Mouse (Mus musculus) layer of hippocampus, adult 11-12 months (tissue): ENCODE results near the gene Rnf141.

Experiments used
- DNase-seq: peaks from one replicate; pipeline ENCODE4 v3.0.0; 2022; ENCODE audit warnings: low spot score

Rnf141 gene

DNA sequence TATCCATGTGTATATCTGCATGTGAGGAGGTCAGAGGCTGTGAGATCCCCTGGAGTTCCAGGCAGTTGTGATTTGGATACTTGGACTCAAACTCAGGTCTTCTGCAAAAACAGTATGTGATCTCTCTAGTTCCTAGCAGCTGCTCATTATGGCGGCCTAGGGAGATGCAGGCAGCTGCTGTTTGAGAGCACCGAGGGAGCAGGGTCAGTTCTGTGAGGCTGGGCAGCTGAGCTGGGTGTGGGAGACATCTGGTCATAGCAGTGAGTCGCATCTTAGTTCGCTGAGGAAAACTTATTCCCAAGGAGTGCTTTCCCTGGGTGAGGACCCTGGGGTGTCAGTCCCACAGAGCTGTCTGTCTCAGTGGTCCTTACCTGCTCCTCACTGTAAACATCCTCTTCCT lies 49.5 kb downstream of the Rnf141 start:
- no peak for DNase-seq

DNA sequence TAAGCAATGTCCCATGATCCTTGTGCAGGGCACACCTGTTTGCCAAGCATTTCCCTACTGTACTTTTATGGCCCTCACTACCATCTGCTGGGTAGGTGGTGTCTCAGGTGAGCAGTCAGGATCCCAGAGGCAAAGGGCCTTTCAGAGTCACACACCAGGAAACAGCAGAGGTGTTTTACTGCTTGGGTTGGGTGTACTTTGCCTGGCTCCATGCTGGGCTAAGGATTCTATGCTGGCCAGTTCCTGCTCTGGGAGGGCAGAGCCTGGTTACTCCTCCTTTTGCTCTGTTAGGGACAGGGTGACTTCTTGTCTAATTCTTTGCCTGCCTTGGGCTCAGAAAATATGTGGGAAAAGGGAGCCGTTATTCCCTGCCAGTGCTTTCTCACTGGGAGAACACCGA lies 51.4 kb downstream of the Rnf141 start:
- no peak for DNase-seq

DNA sequence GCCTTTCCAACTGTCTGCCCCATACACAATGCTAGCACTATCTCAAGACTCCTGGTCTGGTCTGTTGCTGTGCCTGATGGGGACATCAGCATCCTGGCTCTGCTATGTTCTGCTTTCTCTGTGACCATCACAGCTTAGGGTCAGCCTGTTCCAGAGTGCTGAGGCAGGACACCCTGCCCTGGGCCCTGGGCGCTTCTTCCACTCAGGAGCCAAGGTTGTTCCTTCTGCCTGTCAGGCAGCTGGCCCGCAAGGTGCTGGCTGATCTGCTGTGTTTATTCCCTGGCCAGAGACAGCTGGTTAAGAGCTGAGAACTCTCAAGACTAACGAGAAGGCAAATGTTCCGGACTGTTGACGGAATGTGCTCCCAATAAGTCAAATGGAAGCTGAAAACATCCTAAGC lies 52.1 kb downstream of the Rnf141 start:
- no peak for DNase-seq

- DNase-seq: no peak
Measured at GRCm38 (mm10) chr7:110790878-110791277, 53.4 kb downstream of the Rnf141 start.

DNA sequence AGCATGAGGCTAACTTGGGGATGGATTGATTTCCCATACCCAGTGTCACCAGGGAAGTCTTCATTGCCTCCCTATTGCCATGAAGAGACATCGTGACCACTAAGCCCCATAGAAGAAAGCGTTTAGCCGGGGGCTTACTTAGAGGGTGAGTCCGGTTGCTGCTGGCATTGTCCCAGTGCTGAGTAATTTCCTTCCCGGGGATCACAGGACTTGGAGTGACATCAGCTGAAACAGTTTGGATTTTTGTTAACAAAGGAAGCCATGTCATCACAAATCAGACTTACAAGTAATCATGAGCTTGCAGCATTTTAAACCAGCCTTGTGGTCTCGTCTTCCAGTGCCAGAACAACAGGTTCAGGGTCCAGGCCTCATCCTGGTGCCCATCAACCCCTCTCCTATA lies 56.9 kb downstream of the Rnf141 start:
- DNase-seq: no peak

DNA sequence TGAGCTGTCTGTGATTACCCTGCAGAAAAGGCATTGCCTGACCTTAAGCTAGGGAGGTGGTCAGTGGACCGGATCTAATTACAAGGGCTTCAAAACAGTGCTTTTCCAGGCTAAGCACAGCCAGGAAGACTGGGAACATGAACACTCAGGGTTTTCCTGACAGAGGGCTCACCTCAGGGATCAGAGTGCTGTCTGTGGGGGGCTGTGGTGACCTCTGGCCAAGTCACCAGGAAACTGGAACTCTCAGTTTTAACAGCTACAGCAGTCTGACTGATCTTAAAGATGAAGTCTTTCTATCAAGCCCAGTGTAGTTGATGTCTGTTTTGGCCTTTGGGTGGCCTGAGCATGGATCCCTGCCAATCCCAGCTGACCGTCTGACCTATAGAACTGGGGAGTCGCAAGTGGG lies 58.5 kb downstream of the Rnf141 start:
- no peak for DNase-seq

DNA sequence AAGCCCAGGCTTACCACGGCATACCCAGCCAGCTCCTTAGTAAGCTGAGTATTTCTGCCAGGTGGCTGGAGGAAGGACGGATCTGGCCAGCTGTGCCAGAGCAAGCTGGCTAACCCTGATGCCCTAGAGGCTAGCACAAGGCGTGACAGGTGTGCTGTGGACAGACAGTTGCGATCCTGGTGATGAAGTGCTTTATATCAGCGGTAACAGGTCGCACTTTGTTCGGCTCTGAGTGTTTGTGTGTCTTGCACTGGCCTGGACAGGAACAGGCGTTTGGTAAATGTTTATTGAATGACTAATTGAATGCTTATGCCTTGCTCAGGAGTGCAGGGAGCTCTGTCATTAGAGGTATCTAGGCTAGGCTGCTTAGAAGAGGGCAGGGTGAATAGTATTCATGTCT lies 59.3 kb downstream of the Rnf141 start:
- DNase-seq: no peak

GRCm38 (mm10) chr7:110782845-110783478 lies 61.3 kb downstream of the Rnf141 start:
- no peak for DNase-seq

DNA sequence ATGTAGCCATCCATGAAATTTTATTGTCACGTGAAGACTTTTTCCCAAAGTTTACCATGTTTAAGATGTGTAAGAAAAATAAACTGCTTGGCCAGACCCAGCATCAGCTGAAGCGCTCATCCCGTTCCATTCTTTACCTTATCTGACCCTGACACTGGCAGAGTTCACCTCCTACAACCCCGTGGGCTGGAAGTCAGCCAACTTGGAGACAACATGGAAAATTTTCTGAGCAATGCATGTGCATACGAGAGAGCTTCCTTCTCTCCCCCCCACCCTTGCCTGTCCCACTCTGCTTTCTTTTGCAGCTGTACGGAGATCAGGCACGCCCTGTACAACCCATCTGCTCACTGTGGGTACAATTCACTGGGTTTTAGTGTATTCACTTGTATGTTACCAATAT lies 62.1 kb downstream of the Rnf141 start:
- DNase-seq: no peak

- peak; percentile 39 for DNase-seq
Measured at GRCm38 (mm10) chr7:110781231-110781711, 63.0 kb downstream of the Rnf141 start.

GRCm38 (mm10) chr7:110780520-110780919 lies 63.7 kb downstream of the Rnf141 start:
- no peak for DNase-seq

- DNase-seq: peak; percentile 50
Measured at GRCm38 (mm10) chr7:110779605-110780111, 64.6 kb downstream of the Rnf141 start.

DNA sequence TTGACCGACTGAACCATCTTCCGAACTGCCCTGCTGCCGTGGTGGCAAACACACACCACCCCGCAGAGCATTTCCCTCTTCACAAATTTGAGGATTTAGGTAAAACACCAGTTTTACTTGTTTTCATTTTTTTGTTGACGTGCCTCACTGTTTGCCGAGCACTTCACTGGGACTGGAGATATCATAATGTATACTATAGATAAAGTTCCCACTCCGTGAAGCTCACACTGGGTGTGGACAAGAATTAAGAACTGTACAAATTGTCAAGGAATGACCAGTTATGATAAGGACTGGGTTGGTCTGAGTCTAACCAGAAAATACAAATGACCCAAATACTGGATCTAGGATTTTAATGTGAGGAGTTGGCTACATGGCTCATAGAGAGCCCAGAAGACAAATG lies 65.3 kb downstream of the Rnf141 start:
- DNase-seq: no peak

- no peak for DNase-seq
Measured at GRCm38 (mm10) chr7:110777146-110778001, 66.9 kb downstream of the Rnf141 start.

DNA sequence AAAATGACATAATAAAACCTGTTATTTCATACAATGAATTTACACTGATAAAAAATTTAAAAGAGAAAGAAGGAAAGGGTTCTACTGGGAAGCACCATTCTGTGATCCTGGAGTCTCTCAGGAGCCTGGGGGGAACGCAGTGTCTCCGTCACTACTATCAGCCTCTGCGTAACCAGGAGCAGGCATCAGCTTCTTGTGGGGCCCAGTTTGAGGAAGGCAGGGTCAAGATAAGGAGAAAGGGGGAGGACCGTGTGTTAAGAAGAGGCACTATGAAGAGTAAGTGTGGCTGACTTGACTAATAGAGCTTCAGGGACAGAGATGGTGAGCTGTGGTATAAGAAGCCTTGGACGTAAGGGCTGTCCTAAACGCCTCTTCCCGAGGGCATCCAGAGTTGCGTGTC lies 69.6 kb downstream of the Rnf141 start:
- DNase-seq: no peak

DNA sequence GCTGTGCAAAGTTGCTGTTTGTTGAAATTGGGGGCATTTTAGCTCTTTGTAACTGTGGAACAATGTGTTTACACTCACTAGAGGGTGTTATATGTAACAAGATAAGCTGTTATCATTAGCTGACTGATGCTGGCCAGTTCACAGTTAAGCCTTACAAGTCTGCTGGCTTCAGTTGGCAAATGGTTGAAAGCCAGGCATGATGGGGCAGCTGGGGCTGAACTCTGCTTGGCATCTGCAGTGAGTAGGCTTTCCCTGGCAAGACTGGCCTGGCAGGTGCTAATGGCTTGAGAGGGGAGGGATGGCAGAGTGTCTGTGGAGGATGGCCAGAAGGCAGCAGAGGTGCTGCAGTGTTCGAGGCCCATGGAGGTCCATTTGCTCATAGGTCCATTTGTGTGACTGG lies 70.2 kb downstream of the Rnf141 start:
- peak; percentile 45 for DNase-seq

- DNase-seq: peak; percentile 61
Measured at GRCm38 (mm10) chr7:110773204-110774002, 70.9 kb downstream of the Rnf141 start.

DNA sequence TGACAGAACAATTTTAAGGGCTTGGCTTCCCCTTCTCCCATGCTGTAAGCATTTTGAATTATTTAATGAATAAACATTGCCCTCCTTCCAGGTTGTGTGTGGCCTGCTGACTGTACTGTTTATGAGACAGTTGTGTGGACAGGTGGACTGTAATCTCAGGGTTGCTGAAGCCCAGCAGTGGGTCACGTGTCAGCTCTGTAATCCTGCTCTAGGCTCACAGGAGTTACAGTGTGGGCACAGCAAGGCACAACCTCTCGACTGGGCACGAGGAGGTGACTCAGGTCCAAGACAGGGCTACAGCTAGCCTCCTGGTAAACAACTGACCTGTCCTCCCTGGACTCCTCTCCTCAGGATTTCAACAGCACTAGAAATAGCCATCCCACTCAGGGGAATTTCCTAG lies 71.9 kb downstream of the Rnf141 start:
- no peak for DNase-seq

GRCm38 (mm10) chr7:110770949-110771348 lies 73.3 kb downstream of the Rnf141 start:
- no peak for DNase-seq

DNA sequence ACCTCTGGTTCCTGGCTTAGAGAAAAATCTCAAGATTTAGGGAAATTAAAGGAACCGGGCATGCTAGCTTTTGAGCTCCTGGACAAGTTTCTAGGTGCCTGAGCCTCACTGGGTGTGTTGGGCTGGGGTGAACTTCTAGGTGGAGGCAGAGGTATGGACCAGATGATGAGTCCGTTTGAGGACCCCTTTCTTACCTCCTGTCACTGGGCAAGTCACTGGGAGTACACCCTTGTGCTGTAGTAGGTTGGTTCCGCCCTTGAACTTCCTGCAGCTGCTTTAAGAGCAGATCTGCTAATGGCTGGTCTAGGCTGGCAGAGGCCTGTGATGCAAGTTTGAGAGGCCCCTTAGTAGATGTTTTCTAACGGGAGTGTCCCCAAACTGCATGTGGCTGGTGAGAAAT lies 75.2 kb downstream of the Rnf141 start:
- DNase-seq: peak; percentile 43

DNA sequence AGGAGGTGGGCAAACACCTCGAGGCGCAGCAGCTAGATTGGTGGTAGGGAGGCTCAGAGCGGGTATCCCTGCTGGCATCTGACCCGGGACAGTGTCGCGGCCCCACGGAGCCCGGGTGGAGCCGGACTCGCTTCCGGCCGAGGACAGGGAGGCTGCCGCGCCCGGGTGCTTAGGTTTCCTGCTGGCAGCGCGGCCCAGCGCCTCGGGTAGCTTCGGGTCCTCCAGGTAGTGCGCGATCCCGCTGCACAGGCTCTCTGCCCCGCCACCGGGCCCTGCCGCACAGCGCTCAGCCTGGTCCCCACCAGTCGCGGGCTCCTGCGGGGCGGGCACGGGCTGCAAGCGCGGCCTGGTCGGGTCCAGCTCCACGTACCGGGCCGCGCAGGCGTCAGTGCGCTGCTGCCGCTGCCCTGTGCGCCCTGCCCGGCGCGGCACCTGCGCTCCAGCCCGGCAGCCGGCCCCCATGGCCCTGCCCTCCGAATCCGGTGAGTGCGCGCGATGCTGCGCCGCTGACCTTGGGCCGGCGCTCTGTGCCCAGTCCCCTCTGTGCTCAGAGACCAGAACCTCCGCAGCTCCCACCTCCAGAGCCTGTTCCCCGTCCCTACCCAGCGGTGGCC lies 75.7 kb downstream of the Rnf141 start:
- peak; percentile 36 for DNase-seq

- DNase-seq: no peak
Measured at GRCm38 (mm10) chr7:110768001-110768400, 76.3 kb downstream of the Rnf141 start, which contains the start of gene Ampd3. Gene Ampd3, plus strand, starts transcription at chr7:110768206.
